Mouse (Mus musculus): ENCODE measurements around the gene Rcor3. TPM values are rescaled to one million over a fixed set of nuclear protein-coding genes. Genes with fewer than 3 reads are reported as not detected.

Gene Rcor3
- polyA plus RNA-seq, 1 experiment from 2014 or later, result 16.8 TPM

GRCm38 (mm10) chr1:192115378-192115777 is 22.5 kb downstream of the Rcor3 start:
- Histone ChIP-seq H3K9ac (ENCODE audit: low read depth, low read length) (no peak overlapping the region), H3K27ac (ENCODE audit: low read depth, low read length) (no peak overlapping the region), H3K27me3 (replicated peaks; ENCODE audit: control insufficient read depth, insufficient read depth, low read length) (no peaks in the 10 kb centered on the region), H3K4me2 (replicated peaks; ENCODE audit: low read depth) (no peak overlapping the region), H3K4me1 (replicated peaks; ENCODE audit: control insufficient read depth, insufficient read depth, low read length) (no peaks in the 10 kb centered on the region), H3K36me3 (ENCODE audit: control insufficient read depth, insufficient read depth) (peaks cover 61% of the 10 kb centered on the region), H3K9me3 (ENCODE audit: control insufficient read depth) (no peaks in the 10 kb centered on the region), H3K4me3 (ENCODE audit: low read depth, low read length) (no peak overlapping the region)
- WGBS, result 50% methylated on average over 1 of the region's 1 CpGs
- TF ChIP-seq CTCF (IDR thresholded peaks at IDR 0.05; ENCODE audit: low read depth), result no peak
- no peak for ATAC-seq

- Histone ChIP-seq H3K4me2 (replicated peaks; ENCODE audit: low read depth) (no peak overlapping the region), H3K27me3 (replicated peaks; ENCODE audit: control insufficient read depth, insufficient read depth, low read length) (no peaks in the 10 kb centered on the region), H3K9me3 (ENCODE audit: control insufficient read depth) (no peaks in the 10 kb centered on the region), H3K4me1 (replicated peaks; ENCODE audit: control insufficient read depth, insufficient read depth, low read length) (no peaks in the 10 kb centered on the region), H3K4me3 (ENCODE audit: low read depth, low read length) (no peak overlapping the region), H3K36me3 (ENCODE audit: control insufficient read depth, insufficient read depth) (peaks cover 36% of the 10 kb centered on the region), H3K9ac (ENCODE audit: low read depth, low read length) (no peak overlapping the region), H3K27ac (ENCODE audit: low read depth, low read length) (no peak overlapping the region)
- no peak for ATAC-seq
- no peak for TF ChIP-seq CTCF (IDR thresholded peaks at IDR 0.05; ENCODE audit: low read depth)
- WGBS, result 55% methylated on average over 6 of the region's 6 CpGs
Measured at GRCm38 (mm10) chr1:192109169-192109568, 28.7 kb downstream of the Rcor3 start.

GRCm38 (mm10) chr1:192107352-192107751 is 30.5 kb downstream of the Rcor3 start:
- WGBS, result 12% methylated on average over 2 of the region's 2 CpGs
- H3K4me2 ChIP-seq (replicated peaks; ENCODE audit: low read depth), result no peak overlapping the region
- H3K4me1 ChIP-seq (replicated peaks; ENCODE audit: control insufficient read depth, insufficient read depth, low read length), result no peaks in the 10 kb centered on the region
- peak; percentile 83 for TF ChIP-seq CTCF (IDR thresholded peaks at IDR 0.05; ENCODE audit: low read depth)
- peaks cover 32% of the 10 kb centered on the region for H3K36me3 ChIP-seq (ENCODE audit: control insufficient read depth, insufficient read depth)
- 0 out of 2 replicates have a peak overlapping the region, but pooled peaks have one; percentile 7 for H3K27ac ChIP-seq (ENCODE audit: low read depth, low read length)
- no peak overlapping the region for H3K9ac ChIP-seq (ENCODE audit: low read depth, low read length)
- peak; percentile 82 for ATAC-seq
- no peaks in the 10 kb centered on the region for H3K9me3 ChIP-seq (ENCODE audit: control insufficient read depth)
- no peaks in the 10 kb centered on the region for H3K27me3 ChIP-seq (replicated peaks; ENCODE audit: control insufficient read depth, insufficient read depth, low read length)
- H3K4me3 ChIP-seq (ENCODE audit: low read depth, low read length), result no peak overlapping the region

- WGBS, result 84% methylated on average over 4 of the region's 4 CpGs
- no peak for TF ChIP-seq CTCF (IDR thresholded peaks at IDR 0.05; ENCODE audit: low read depth)
- Histone ChIP-seq H3K27me3 (replicated peaks; ENCODE audit: control insufficient read depth, insufficient read depth, low read length) (no peaks in the 10 kb centered on the region), H3K36me3 (ENCODE audit: control insufficient read depth, insufficient read depth) (peaks cover 29% of the 10 kb centered on the region), H3K4me3 (ENCODE audit: low read depth, low read length) (no peak overlapping the region), H3K9ac (ENCODE audit: low read depth, low read length) (no peak overlapping the region), H3K4me1 (replicated peaks; ENCODE audit: control insufficient read depth, insufficient read depth, low read length) (no peaks in the 10 kb centered on the region), H3K27ac (ENCODE audit: low read depth, low read length) (no peak overlapping the region), H3K9me3 (ENCODE audit: control insufficient read depth) (no peaks in the 10 kb centered on the region), H3K4me2 (replicated peaks; ENCODE audit: low read depth) (no peak overlapping the region)
- ATAC-seq, result no peak
Measured at GRCm38 (mm10) chr1:192105902-192106389, 31.9 kb downstream of the Rcor3 start.

GRCm38 (mm10) chr1:192104021-192104420 is 33.8 kb downstream of the Rcor3 start:
- Histone ChIP-seq H3K9me3 (ENCODE audit: control insufficient read depth) (no peaks in the 10 kb centered on the region), H3K9ac (ENCODE audit: low read depth, low read length) (no peak overlapping the region), H3K27me3 (replicated peaks; ENCODE audit: control insufficient read depth, insufficient read depth, low read length) (no peaks in the 10 kb centered on the region), H3K4me2 (replicated peaks; ENCODE audit: low read depth) (no peak overlapping the region), H3K36me3 (ENCODE audit: control insufficient read depth, insufficient read depth) (peaks cover 30% of the 10 kb centered on the region), H3K4me3 (ENCODE audit: low read depth, low read length) (no peak overlapping the region), H3K4me1 (replicated peaks; ENCODE audit: control insufficient read depth, insufficient read depth, low read length) (no peaks in the 10 kb centered on the region), H3K27ac (ENCODE audit: low read depth, low read length) (peak overlapping the region; percentile 15; the same call in 1 of the 2 replicates)
- 86% methylated on average over 9 of the region's 9 CpGs for WGBS
- TF ChIP-seq CTCF (IDR thresholded peaks at IDR 0.05; ENCODE audit: low read depth), result no peak
- ATAC-seq, result peak; percentile 51

- Histone ChIP-seq H3K27me3 (replicated peaks; ENCODE audit: control insufficient read depth, insufficient read depth, low read length) (no peaks in the 10 kb centered on the region), H3K9ac (ENCODE audit: low read depth, low read length) (no peak overlapping the region), H3K4me1 (replicated peaks; ENCODE audit: control insufficient read depth, insufficient read depth, low read length) (no peaks in the 10 kb centered on the region), H3K4me3 (ENCODE audit: low read depth, low read length) (no peak overlapping the region), H3K27ac (ENCODE audit: low read depth, low read length) (no peak overlapping the region), H3K9me3 (ENCODE audit: control insufficient read depth) (no peaks in the 10 kb centered on the region), H3K4me2 (replicated peaks; ENCODE audit: low read depth) (no peak overlapping the region), H3K36me3 (ENCODE audit: control insufficient read depth, insufficient read depth) (peaks cover 30% of the 10 kb centered on the region)
- no peak for ATAC-seq
- WGBS, result 71% methylated on average over 6 of the region's 6 CpGs
- no peak for TF ChIP-seq CTCF (IDR thresholded peaks at IDR 0.05; ENCODE audit: low read depth)
Measured at GRCm38 (mm10) chr1:192103176-192103575, 34.7 kb downstream of the Rcor3 start.

GRCm38 (mm10) chr1:192101359-192101758 is 36.5 kb downstream of the Rcor3 start:
- H3K27ac ChIP-seq (ENCODE audit: low read depth, low read length), result no peak overlapping the region
- WGBS, result 45% methylated on average over 8 of the region's 8 CpGs
- ATAC-seq, result peak; percentile 72

More at GRCm38 (mm10) chr1:192101359-192101758, 36.5 kb downstream of the Rcor3 start:
- Histone ChIP-seq H3K4me2 (replicated peaks; ENCODE audit: low read depth) (no peak overlapping the region), H3K27me3 (replicated peaks; ENCODE audit: control insufficient read depth, insufficient read depth, low read length) (no peaks in the 10 kb centered on the region), H3K9me3 (ENCODE audit: control insufficient read depth) (no peaks in the 10 kb centered on the region), H3K9ac (ENCODE audit: low read depth, low read length) (no peak overlapping the region), H3K36me3 (ENCODE audit: control insufficient read depth, insufficient read depth) (peaks cover 30% of the 10 kb centered on the region), H3K4me1 (replicated peaks; ENCODE audit: control insufficient read depth, insufficient read depth, low read length) (no peaks in the 10 kb centered on the region), H3K4me3 (ENCODE audit: low read depth, low read length) (no peak overlapping the region)
- no peak for TF ChIP-seq CTCF (IDR thresholded peaks at IDR 0.05; ENCODE audit: low read depth)

All from intestine, postnatal 0 days (tissue).